Mouse (Mus musculus): ENCODE measurements around the gene Mgea5.

DNA sequence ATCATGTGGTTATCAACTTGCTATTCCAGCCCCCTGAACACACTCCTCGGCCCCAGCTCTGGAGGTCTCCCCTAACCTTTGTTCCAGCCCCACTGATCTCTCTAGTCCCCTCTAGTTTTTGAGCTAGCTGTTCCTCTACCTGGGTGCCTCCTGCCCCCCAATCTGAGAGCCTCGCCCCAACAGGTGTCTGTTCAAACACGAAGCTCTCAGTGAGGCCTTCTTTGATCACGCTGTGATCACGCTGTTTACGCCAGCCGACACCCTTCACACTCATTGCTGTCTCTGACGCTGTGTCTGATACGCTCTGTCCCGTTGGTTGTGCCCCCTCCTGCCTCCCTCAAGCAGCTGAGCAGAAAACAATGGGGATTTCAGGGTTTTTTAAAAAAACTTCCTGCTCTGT lies 50.1 kb downstream of the Mgea5 start:
- no peak for TF ChIP-seq POLR2A (IDR thresholded peaks at IDR 0.05; ENCODE audit: borderline replicate concordance, control insufficient read depth, low read depth, low read length)
- no peak for TF ChIP-seq CTCF (IDR thresholded peaks at IDR 0.05; ENCODE audit: control insufficient read depth, insufficient read depth, low read length)

Measured in bone marrow, adult 2 months (tissue).